Mouse (Mus musculus): ENCODE measurements around the gene Eme2.

DNA sequence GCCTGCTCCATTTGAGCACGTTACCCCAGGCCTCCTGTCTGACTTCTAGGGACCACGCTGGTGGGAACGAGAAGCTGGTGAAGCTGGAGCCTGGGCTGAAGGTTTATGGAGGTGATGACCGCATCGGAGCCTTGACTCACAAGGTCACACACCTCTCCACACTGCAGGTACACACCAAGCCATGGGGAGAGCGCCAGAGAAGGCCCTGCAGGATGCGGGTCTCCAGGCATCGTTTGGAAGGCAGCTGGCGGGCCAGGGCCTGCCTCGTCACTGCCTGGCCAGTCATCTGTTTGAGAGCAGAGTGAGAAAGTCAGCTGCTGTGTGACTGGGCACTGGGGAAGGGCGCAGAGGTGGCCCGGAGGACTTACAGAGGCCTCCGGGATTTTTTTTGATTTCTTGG is 38.3 kb downstream of the Eme2 start:
- TF ChIP-seq GATA1 (IDR thresholded peaks at IDR 0.05; ENCODE audit: low read length) (no peak), TAL1 (IDR thresholded peaks at IDR 0.05; ENCODE audit: low read length) (no peak)

Measured in erythroblast, embryonic 14.5 days (primary cell).